Mouse (Mus musculus) embryo, embryonic 11.5 days (tissue): ENCODE data around the gene Ube2i.

Source experiments
- DNase-seq: peaks from one replicate; pipeline ENCODE4 v3.0.0-alpha.2; 2012; ENCODE audit warnings: low read depth, low spot score

Gene Ube2i

GRCm38 (mm10) chr17:25274571-25275346 is at the start of gene Ube2i:
Ube2i (minus strand) TSS chr17:25274622.
- no peak for DNase-seq

- no peak for DNase-seq
Observed at GRCm38 (mm10) chr17:25322930-25323329, 48.5 kb upstream of the Ube2i start.

- DNase-seq = no peak
Observed at GRCm38 (mm10) chr17:25320819-25321218, 46.4 kb upstream of the Ube2i start.

GRCm38 (mm10) chr17:25318354-25318753 is 43.9 kb upstream of the Ube2i start, which contains the start of gene Prss29:
Prss29 (plus strand) TSS chr17:25318654.
- DNase-seq = no peak

GRCm38 (mm10) chr17:25308346-25308745 is 33.9 kb upstream of the Ube2i start, which contains the start of gene Prss28:
Prss28 (plus strand) TSS chr17:25308646.
- DNase-seq = no peak

GRCm38 (mm10) chr17:25298094-25298493 is 23.7 kb upstream of the Ube2i start, which contains the start of gene Prss34:
Prss34 (plus strand) TSS chr17:25298394.
- no peak for DNase-seq

- no peak for DNase-seq
Observed at GRCm38 (mm10) chr17:25294111-25294510, 19.7 kb upstream of the Ube2i start.

GRCm38 (mm10) chr17:25293495-25293894 is 19.1 kb upstream of the Ube2i start:
- no peak for DNase-seq

- DNase-seq = no peak
Observed at GRCm38 (mm10) chr17:25290411-25290810, 16.0 kb upstream of the Ube2i start.

- DNase-seq = no peak
Observed at GRCm38 (mm10) chr17:25288842-25289241, 14.4 kb upstream of the Ube2i start.

- DNase-seq = peak; percentile 69
Observed at GRCm38 (mm10) chr17:25285033-25285432, 10.6 kb upstream of the Ube2i start.

GRCm38 (mm10) chr17:25282133-25282532 is 7.7 kb upstream of the Ube2i start:
- DNase-seq = no peak

GRCm38 (mm10) chr17:25275833-25276232 is 1.4 kb upstream of the Ube2i start:
- DNase-seq = no peak

GRCm38 (mm10) chr17:25273706-25274501 is 518 bp downstream of the Ube2i start:
- peak; percentile 97 for DNase-seq

GRCm38 (mm10) chr17:25272951-25273705 is 1.3 kb downstream of the Ube2i start:
- no peak for DNase-seq

- DNase-seq = no peak
Observed at GRCm38 (mm10) chr17:25272326-25272725, 2.1 kb downstream of the Ube2i start.

GRCm38 (mm10) chr17:25270795-25271335 is 3.6 kb downstream of the Ube2i start:
- no peak for DNase-seq

GRCm38 (mm10) chr17:25264453-25264852 is 10.0 kb downstream of the Ube2i start:
- DNase-seq = no peak

GRCm38 (mm10) chr17:25257804-25258261 is 16.6 kb downstream of the Ube2i start:
- no peak for DNase-seq

- no peak for DNase-seq
Observed at GRCm38 (mm10) chr17:25256140-25256754, 18.2 kb downstream of the Ube2i start, which contains the start of gene Baiap3. Baiap3 (minus strand) TSS chr17:25256364.

GRCm38 (mm10) chr17:25255110-25255509 is 19.3 kb downstream of the Ube2i start:
- no peak for DNase-seq
